ENCODE assay signal across 8 mouse cellular contexts in genomic region chr2:151039232-151039695, GRCm38 (mm10). TPM values are rescaled to one million over a fixed set of nuclear protein-coding genes. Genes with fewer than 3 reads are reported as not detected.
DNase-seq lines count a peak whose midpoint lies in the region; ATAC-seq lines count a peak whose summit lies in the region.

TSS of gene Ninl (minus strand) at chr2:151039382.
TSS of gene Nanp (minus strand) at chr2:151039398.

- ATAC-seq in megakaryocyte progenitor cell, adult 5-6 weeks (replicated peaks; ENCODE audit: poor library complexity) = peak; percentile 78

- DNase-seq in adipocyte (ENCODE audit: low spot score) = peak; percentile 94
- DNase-seq in embryo, embryonic 10 days (ENCODE audit: low spot score) = peak; percentile 97
- DNase-seq in gastrocnemius, postnatal 10 days = peak; percentile 92
- DNase-seq in induced T-regulatory cell, adult 2 months (ENCODE audit: low read depth) = peak; percentile 95
- peak; percentile 78 to 93 for DNase-seq in left cerebral cortex, adult 9 months (ENCODE audit: low spot score in 2 of 2)
- peak; percentile 91 for DNase-seq in right cerebral cortex, postnatal 14 days
- DNase-seq in urinary bladder, postnatal 36 days (ENCODE audit: low spot score in 2 of 2) = peak; percentile 89 to 93

RNA-seq across cellular contexts. Expression of gene Ninl, which starts in this region (rescaled TPM):
- total RNA-seq in gastrocnemius, postnatal 10 days (2021) = 1 to 10 TPM in 1 of 2 experiments, under 1 TPM in 1; 0.99 to 1.4 TPM
- total RNA-seq in megakaryocyte progenitor cell, adult 5-6 weeks (2015) = 0.46 and 0.84 TPM in 2 replicates
- total RNA-seq in megakaryocyte progenitor cell, adult 5-6 weeks (2017) = 1.2 and 1.5 TPM in 2 replicates

RNA-seq across cellular contexts. Expression of gene Nanp, which starts in this region (rescaled TPM):
- total RNA-seq in gastrocnemius, postnatal 10 days (2021) = 1 to 10 TPM; 5.6 to 7.6 TPM
- 22.7 and 38.8 TPM in 2 replicates for total RNA-seq in megakaryocyte progenitor cell, adult 5-6 weeks (2015)
- total RNA-seq in megakaryocyte progenitor cell, adult 5-6 weeks (2017) = 19.3 and 22.5 TPM in 2 replicates

Comparison
In these comparisons a context has a peak if more than half of its experiments do, and no peak if none do; other contexts are left out.
1. Peak in every context shown above with its lines: DNase-seq and ATAC-seq.